Mouse (Mus musculus): ENCODE results near the gene Rbm34.

Gene Rbm34

DNA sequence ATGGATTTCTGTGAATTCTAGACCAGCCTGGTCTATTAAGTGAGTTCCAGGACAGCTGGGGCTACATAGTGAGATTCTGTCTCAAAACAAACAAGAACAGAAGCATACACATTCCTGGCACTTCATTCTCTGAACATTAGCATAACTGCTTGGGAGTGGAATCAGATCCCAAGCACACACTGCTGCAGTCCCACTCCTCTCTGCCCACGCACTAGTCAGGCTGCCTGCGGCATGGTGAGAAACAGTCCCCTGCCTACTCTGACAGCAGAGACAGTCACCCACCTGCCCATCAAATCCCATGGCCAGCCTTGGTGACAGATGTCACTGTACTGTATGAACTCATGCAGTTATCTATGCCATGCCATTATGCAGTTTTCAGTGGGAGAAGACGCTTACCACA is 9.4 kb downstream of the Rbm34 start:
- DNase-seq (ENCODE audit: low read depth), result no peak

GRCm38 (mm10) chr8:126951900-126952636 is 18.8 kb downstream of the Rbm34 start:
- DNase-seq (ENCODE audit: low read depth), result no peak

- DNase-seq (ENCODE audit: low read depth), result peak; percentile 52
These were observed 21.3 kb downstream of the Rbm34 start for GRCm38 (mm10) chr8:126949527-126949926.

DNA sequence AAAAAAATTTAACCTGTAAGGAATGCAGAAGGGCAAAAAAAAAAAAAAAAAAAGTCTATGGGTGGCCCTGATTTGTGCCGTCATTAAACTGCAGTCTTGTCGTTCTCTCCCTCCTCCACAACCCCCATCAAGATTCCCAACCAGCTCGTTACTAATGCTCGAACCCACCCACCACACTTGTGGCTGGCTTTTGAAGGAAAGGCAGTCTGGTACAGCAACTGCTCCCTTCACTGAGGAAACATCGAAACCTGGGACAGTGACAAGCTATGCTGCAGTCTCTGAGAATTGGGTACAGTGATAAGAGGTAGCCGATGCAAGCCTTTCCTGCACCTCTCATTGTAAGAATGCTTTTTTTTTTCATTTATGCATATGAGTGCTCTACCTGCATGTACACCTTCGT is 24.4 kb downstream of the Rbm34 start:
- DNase-seq (ENCODE audit: low read depth), result no peak

GRCm38 (mm10) chr8:126945730-126946163 is 25.1 kb downstream of the Rbm34 start, which contains the start of gene Tomm20:
Gene Tomm20 (minus strand): TSS chr8:126945844.
- DNase-seq (ENCODE audit: low read depth), result peak; percentile 98

DNA sequence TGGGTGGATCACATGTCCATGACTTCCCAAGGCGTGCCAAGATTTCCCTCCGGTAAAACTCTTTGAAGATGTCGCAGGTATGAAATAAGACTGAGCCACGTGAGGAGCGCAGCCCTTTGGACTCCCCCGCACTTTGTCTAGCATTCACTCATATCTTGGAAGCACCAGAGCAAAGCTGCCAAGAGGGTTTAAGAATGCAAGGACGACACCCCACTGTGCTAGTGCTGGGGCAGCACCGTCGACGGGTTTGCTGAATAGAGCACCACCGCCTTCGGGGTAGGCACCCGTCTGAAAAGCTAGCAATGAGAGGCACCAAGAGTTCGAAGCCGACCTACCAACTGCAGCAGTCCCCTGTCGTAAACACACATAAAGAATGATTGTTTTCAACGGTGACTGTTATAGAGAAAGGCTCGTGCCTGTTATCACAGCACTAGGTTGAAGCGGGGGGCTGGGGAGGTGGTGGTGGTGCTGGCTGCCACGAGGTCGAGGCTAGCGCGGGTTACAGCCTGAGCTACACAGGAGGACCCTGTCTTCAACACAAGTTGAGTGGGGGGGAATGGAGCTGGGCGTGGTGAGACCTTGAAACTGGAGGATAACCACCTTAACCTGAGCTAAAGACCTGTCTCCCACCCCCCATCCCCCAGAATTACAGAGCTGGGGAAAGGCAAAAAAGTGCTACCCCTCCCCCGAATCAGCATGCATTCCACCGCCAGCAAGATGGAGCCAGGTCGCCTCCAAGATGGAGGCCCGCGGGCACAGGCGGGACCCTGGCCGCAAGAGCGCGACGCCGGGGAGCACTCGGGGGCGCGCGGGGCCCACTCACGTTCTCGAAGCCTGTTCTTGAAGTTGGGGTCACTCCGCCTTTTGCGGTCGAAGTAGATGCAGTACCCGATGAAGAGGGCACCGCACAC is 25.8 kb downstream of the Rbm34 start:
- DNase-seq (ENCODE audit: low read depth), result peak; percentile 73

DNA sequence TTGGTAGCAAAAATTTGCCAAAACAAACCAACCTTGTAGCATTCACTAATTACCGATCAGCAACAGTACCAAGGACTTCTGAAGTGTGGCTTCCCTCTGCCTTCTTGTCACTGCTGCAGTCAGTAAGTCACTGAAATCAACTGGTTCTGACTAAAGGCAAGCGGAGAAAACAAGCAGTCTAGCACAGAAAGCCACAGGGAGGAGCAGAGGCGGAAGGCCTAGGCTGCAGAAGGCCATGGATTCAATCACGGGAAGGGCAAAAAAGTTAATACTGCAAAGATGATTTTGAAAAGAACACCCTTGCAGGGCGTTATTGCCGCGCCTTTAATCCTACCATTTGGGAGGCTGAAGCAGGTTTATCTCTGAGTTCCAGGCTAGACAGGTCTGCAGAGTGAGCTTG is 27.3 kb downstream of the Rbm34 start:
- DNase-seq (ENCODE audit: low read depth), result peak; percentile 53

DNA sequence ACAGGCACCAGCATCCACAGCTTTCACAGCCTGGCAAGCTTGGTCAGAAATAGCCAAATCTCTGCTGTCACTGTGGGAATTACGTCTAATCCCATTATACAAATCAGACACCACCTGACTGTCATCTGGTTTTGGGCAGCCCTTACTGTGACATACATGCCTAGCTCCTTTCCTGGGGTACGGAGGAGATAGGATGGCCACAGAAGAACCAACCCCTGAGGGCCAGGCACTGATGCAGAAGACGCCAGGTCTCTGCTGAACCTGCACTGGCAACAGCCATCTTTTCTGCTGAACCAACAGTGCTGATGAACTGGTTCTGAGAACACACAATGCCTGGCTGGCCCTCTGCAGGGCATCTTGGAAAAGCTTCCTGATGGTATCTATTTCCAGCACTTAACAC is 33.5 kb downstream of the Rbm34 start:
- DNase-seq (ENCODE audit: low read depth), result no peak

- peak; percentile 50 for DNase-seq (ENCODE audit: low read depth)
These were observed 34.9 kb downstream of the Rbm34 start for GRCm38 (mm10) chr8:126935932-126936331.

DNA sequence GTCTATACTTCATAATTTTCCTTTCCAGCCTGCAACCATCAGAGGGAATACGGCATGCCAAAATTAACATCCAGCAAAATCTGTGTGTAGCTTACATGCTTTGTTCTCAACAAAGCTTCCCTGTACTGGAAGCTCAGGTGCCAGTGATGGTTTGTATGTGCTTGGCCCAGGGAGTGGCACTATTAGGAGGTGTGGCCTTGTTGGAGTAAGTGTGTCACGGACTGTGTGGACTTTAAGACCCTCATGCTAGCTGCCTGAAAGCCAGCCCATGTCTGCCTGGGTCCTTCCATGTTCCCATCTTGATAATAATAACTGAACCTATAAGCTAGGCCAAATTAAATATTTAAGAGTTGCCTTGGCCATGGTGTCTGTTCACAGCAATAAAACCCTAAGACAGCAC is 35.5 kb downstream of the Rbm34 start:
- DNase-seq (ENCODE audit: low read depth), result no peak

DNA sequence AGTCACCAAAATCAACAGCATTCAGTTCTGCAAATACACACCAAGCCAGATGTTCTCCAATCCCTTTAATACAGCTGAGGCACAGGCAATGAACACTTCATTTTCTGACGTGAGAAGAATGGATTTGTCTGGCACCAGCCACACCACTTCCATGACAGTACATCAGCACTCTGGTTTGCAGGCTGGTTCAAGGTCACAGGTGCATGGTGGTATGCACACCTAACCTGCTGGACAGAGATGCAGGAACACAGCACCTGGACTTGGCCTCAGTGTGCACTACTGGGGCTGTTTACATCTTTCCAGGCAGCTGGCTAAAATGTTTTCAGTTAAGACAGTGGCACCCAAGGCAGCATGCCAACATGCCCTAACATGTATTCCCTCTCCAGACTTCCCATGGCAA is 38.2 kb downstream of the Rbm34 start:
- no peak for DNase-seq (ENCODE audit: low read depth)

GRCm38 (mm10) chr8:126932249-126932648 is 38.6 kb downstream of the Rbm34 start:
- DNase-seq (ENCODE audit: low read depth), result peak; percentile 55

DNA sequence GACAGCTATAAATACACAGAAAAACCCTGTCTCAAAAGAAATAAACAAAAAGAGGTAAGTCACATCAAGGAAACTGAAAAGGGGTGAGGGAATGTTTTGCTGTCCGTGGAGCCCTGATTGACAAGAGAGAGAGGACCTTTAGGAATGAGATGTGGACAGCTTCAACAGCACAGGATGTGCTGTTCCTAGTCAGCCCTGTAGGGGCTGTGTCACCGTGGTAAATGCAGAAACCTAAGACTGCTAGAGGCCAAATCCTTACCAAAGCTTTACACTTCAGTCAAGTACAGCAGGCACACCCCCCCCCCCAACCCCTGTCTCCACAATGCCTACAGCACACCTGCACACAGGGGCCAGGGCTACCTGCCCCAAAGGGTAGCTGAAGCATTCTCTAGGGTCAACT is 39.2 kb downstream of the Rbm34 start:
- peak; percentile 59 for DNase-seq (ENCODE audit: low read depth)

DNA sequence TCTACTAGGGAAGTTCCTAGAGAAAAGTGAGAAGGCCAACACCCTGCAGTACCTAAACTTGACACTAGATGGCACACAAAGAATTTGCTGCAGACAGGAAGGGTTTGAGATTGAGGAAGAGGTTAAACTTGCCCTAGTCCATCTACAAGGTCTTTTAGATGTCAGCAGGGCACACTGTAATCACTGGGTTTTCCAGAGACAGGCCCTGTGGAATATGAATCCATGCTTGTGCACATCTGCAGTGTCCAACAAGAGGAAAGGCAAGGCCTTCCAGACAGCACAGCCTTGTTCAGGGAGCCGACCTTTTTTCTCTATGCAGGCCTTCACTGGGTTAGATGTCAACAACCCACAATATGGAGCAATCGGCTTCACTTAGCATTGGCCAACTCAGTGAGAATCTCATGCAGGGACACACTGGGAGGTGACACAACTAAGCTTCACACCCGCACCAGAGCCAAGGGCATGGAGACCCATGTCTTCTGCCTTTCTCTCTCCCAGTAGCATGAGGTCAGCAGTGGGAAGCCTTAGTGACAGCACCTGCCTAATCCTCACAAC is 41.2 kb downstream of the Rbm34 start:
- DNase-seq (ENCODE audit: low read depth), result peak; percentile 87

DNA sequence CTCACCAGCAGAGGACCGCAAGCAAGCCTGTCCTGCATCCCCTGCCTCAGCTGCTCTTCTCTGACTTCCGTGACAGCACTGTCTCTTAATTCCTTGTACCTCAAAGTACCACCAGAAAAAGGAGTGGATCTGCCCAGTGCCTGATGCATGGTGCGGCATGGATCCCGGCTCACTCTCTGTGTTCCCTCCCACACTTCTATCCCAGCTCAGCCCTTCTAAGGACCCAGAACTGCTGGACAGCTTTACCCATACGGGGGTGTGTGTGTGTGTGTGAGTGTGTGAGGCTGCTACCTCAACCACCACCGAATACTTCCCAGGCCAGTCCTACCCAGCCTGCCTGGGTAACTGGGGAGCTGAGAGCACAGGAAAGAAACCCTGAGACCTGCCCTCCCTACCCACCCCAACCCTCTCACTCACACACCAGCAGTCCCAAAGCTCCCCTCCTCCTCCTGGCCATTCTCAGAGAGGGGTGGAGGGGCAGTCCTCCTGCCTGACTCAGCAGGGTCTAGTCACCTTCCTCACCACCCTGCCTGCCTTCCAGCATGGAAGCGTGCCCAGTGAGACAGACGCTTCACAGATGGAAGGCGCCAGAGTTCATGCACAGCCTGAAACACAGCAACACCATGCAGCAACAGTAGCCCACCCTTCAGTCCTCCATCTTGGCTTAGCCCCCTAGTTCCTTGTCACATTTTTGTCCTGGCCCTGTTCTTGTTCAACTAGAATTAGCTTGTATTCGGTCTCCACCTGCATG is 41.9 kb downstream of the Rbm34 start:
- no peak for DNase-seq (ENCODE audit: low read depth)

DNA sequence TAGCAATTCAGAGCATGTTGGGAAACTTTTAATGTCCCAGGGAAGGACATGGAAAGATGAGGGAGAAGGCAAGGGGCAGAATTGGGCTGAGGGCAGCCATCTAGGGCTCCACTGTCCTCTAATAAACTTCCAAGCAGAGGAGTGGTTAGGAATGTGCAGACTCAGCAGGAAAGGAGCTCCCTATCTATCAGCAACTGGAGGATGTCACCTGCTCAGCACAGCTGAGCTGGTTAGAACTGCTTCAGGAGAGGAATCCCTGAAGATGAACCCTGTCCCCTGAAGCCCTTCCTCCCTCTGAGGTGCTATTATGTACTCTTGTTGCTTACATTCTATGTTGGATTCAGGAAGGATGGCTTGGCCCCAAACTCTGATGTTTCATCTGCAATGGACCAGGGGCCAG is 42.8 kb downstream of the Rbm34 start:
- DNase-seq (ENCODE audit: low read depth), result no peak

- DNase-seq (ENCODE audit: low read depth), result peak; percentile 67
These were observed 43.8 kb downstream of the Rbm34 start for GRCm38 (mm10) chr8:126927058-126927457.

DNA sequence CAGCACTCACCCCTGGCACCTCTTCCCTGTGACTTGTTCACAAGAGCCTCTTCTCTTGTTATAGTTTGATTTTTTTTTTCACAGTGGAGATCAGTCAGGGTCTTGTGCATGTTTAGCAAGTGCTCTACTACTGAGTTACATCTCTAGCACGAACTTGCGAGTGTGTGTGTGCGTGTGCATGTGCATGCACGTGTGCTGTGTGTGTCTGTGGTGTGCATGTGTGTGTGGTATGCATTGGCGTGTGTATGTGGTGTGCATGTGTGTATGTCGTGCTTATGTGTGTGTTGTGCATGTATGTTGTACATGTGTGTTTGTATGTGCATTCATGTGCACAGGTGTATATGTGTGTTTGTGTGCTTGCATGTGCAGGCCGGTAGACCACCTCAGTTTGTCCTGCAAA is 47.9 kb downstream of the Rbm34 start:
- DNase-seq (ENCODE audit: low read depth), result no peak

DNA sequence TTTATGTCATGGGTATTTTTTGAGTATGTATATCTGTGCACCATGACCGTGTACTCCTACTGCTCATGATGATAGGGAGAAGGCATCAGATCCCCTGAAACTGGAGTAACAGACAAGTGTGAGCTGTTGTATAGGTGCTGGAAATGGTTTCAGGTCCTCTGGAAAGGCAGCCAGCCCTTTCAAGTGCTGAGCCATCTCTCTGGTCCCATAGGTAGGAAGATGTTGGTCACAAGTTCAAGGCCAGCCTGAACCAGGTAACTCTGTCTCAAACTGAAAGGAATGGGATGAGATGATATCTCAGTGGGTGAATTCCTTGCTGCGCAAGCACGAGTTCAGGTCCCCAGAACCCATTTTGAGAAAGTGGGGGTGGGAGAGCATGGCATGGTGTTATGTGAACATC is 49.4 kb downstream of the Rbm34 start:
- DNase-seq (ENCODE audit: low read depth), result no peak

- peak; percentile 87 for DNase-seq (ENCODE audit: low read depth)
These were observed 50.0 kb downstream of the Rbm34 start for GRCm38 (mm10) chr8:126920845-126921244.

- DNase-seq (ENCODE audit: low read depth), result no peak
These were observed 50.5 kb downstream of the Rbm34 start for GRCm38 (mm10) chr8:126920386-126920785.

GRCm38 (mm10) chr8:126919703-126920102 is 51.2 kb downstream of the Rbm34 start:
- DNase-seq (ENCODE audit: low read depth), result no peak
